In the genomic region with DNA sequence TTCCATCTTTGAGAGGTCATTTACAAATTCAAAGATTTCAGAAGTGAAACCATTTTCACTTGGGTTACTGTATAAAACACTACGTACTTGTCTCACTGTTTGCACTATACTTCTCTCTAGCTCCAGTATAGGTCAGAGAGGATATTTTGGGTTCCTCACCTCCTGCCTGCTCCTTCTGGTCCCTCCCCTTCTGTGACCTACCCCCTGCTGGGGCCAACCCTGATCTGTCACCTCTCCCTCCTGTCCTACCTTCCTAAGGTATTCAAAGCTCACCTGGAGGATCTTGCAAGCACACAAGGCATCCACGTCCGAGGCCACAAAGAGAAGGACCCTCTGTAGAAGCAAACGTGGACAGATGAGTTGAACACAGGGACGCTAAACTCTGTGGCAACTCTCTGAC, we compare ENCODE assay signal across 10 mouse cellular contexts. TPM values are rescaled to one million over a fixed set of nuclear protein-coding genes. Genes with fewer than 3 reads are reported as not detected.
DNase-seq lines count a peak whose midpoint lies in the region; ATAC-seq and TF ChIP-seq lines count a peak whose summit lies in the region.
"Had no signal": no experiment of that assay in that cellular context is flagged by ENCODE, and none has a peak within 500 bp of the region (broad histone marks: within the 10 kb centered on the region; RNA-seq: fewer than 3 reads in every experiment).

No protein-coding gene starts in this region.

- WGBS in heart, embryonic 13.5 days = 5% methylated on average over 5 of the region's 5 CpGs
- WGBS in forebrain, embryonic 14.5 days = 11% methylated on average over 5 of the region's 5 CpGs
- WGBS in liver, embryonic 14.5 days (ENCODE audit: insufficient replicate concordance) = 5% methylated on average over 5 of the region's 5 CpGs

- peak overlapping the region; percentile 95 for H3K4me2 ChIP-seq in heart, embryonic 13.5 days
- H3K4me2 ChIP-seq in forebrain, embryonic 14.5 days (ENCODE audit: low read length) = peak overlapping the region; percentile 61
- peak overlapping the region; percentile 97 for H3K4me2 ChIP-seq in liver, embryonic 14.5 days (ENCODE audit: low read depth)

- H3K4me1 ChIP-seq in heart, embryonic 13.5 days = peaks cover 27% of the 10 kb centered on the region
- peaks cover 0 to 3% of the 10 kb centered on the region in 2 experiments; a peak in 1 of 4 replicates for H3K4me1 ChIP-seq in ES-E14 (ENCODE audit: control insufficient read depth in 2 of 2, insufficient read depth in 2 of 2, low read length in 2 of 2, poor library complexity in 1 of 2)
- peaks cover 9% of the 10 kb centered on the region for H3K4me1 ChIP-seq in forebrain, embryonic 14.5 days (ENCODE audit: control insufficient read depth, insufficient read depth, low read length)
- H3K4me1 ChIP-seq in liver, embryonic 14.5 days (replicated peaks; ENCODE audit: control insufficient read depth in 2 of 2, insufficient read depth in 2 of 2, low read length in 1 of 2) = peaks cover 12 to 16% of the 10 kb centered on the region in 2 experiments; a peak in 3 of 4 replicates

- no peak for TF ChIP-seq CTCF in liver, embryonic 14.5 days (IDR thresholded peaks at IDR 0.05; ENCODE audit: low read depth)

- intact Hi-C loops in heart, postnatal 10 days (cut with DNase I) = no loop called here

- ATAC-seq in heart, embryonic 13.5 days (ENCODE audit: extremely low read depth, insufficient number of reproducible peaks, low FRiP score, low TSS enrichment) = 0 out of 2 replicates have a peak, but pooled peaks have one; percentile 15
- ATAC-seq in forebrain, embryonic 14.5 days = no peak; the same call in 1 of the 2 replicates
- ATAC-seq in liver, embryonic 14.5 days (ENCODE audit: insufficient read depth) = peak; percentile 62

- TF ChIP-seq EP300 in liver, embryonic 14.5 days (IDR thresholded peaks at IDR 0.05; ENCODE audit: low read depth) = no peak

- H3K27me3 ChIP-seq in heart, embryonic 13.5 days (replicated peaks) = no peaks in the 10 kb centered on the region
- no peaks in the 10 kb centered on the region for H3K27me3 ChIP-seq in forebrain, embryonic 14.5 days (replicated peaks; ENCODE audit: control insufficient read depth, insufficient read depth, low read length)
- H3K27me3 ChIP-seq in liver, embryonic 14.5 days (ENCODE audit: control insufficient read depth, insufficient read depth, low read length) = no peaks in the 10 kb centered on the region
- H3K27me3 ChIP-seq: Patski had no signal

- in situ Hi-C loops in ES-E14 (cut with MboI; ENCODE audit: low sequenced_read_pairs in 2 of 2, unreplicated experiment in 2 of 2) = no loop called here

- no peaks in the 10 kb centered on the region for H3K9me3 ChIP-seq in heart, embryonic 13.5 days
- H3K9me3 ChIP-seq in ES-E14 (ENCODE audit: control insufficient read depth, insufficient read depth, low read depth, low read length) = no peaks in the 10 kb centered on the region
- H3K9me3 ChIP-seq in forebrain, embryonic 14.5 days (replicated peaks; ENCODE audit: control insufficient read depth, low read length) = no peaks in the 10 kb centered on the region
- H3K9me3 ChIP-seq in liver, embryonic 14.5 days (ENCODE audit: control insufficient read depth, low read length) = no peaks in the 10 kb centered on the region

- peak overlapping the region; percentile 17; the same call in 1 of the 2 replicates for H3K27ac ChIP-seq in heart, embryonic 13.5 days (replicated peaks)
- H3K27ac ChIP-seq in ES-E14 (ENCODE audit: insufficient read depth, low read depth, low read length, poor library complexity, severe bottlenecking) = no peak overlapping the region
- no peak overlapping the region for H3K27ac ChIP-seq in forebrain, embryonic 14.5 days (ENCODE audit: low read depth, low read length)
- peak overlapping the region; percentile 52 for H3K27ac ChIP-seq in liver, embryonic 14.5 days

- H3K36me3 ChIP-seq in heart, embryonic 13.5 days = peaks cover 56% of the 10 kb centered on the region
- peaks cover 19% of the 10 kb centered on the region for H3K36me3 ChIP-seq in ES-E14 (ENCODE audit: control insufficient read depth, insufficient read depth, low read length, poor library complexity, severe bottlenecking)
- peaks cover 37% of the 10 kb centered on the region for H3K36me3 ChIP-seq in forebrain, embryonic 14.5 days (ENCODE audit: control insufficient read depth, insufficient read depth, low read length)
- peaks cover 50% of the 10 kb centered on the region for H3K36me3 ChIP-seq in liver, embryonic 14.5 days (replicated peaks; ENCODE audit: control insufficient read depth, insufficient read depth, low read depth)

- peak overlapping the region; percentile 87 for H3K9ac ChIP-seq in heart, embryonic 13.5 days
- peak overlapping the region; percentile 95 for H3K9ac ChIP-seq in ES-E14 (ENCODE audit: insufficient read depth, low read depth, low read length, poor library complexity, severe bottlenecking)
- peak overlapping the region; percentile 75 for H3K9ac ChIP-seq in forebrain, embryonic 14.5 days (ENCODE audit: low read length)
- H3K9ac ChIP-seq in liver, embryonic 14.5 days (replicated peaks) = peak overlapping the region; percentile 80

- peak overlapping the region; percentile 91 for H3K4me3 ChIP-seq in heart, embryonic 13.5 days
- H3K4me3 ChIP-seq in ES-E14 (ENCODE audit: insufficient read depth in 1 of 2, low read depth in 1 of 2, low read length in 2 of 2, poor library complexity in 1 of 2, severe bottlenecking in 1 of 2) = peak overlapping the region; percentile 83 to 87
- peak overlapping the region; percentile 68 for H3K4me3 ChIP-seq in forebrain, embryonic 14.5 days (ENCODE audit: low read depth, low read length)
- peak overlapping the region; percentile 94 to 100 for H3K4me3 ChIP-seq in liver, embryonic 14.5 days (ENCODE audit: insufficient read depth in 1 of 2, low read depth in 2 of 2, low read length in 2 of 2)

- no peak for DNase-seq in heart, postnatal 10 days
- DNase-seq in ES-E14 (ENCODE audit: low read depth, low spot score) = peak; percentile 34
- DNase-seq in forebrain, embryonic 14.5 days (ENCODE audit: low spot score) = no peak
- peak in 1 of 3 experiments; percentile 17 for DNase-seq in liver, embryonic 14.5 days (ENCODE audit: low read depth in 3 of 3, low spot score in 3 of 3)
- no peak for DNase-seq in right cerebral cortex, postnatal 25 days
- DNase-seq in c-Kit-positive CD71-positive TER-119-positive erythroid progenitor cells, embryonic 14.5 days (ENCODE audit: low spot score) = no peak
- DNase-seq in Muller cell, postnatal 12 days (ENCODE audit: inconsistent ontology term) = no peak

TF ChIP-seq in ES-E14, 5 proteins besides CTCF, POLR2A, EP300 and RAD21:
- TF ChIP-seq ZNF384 (IDR thresholded peaks at IDR 0.05; ENCODE audit: low read depth, low read length) (no peak), HCFC1 (IDR thresholded peaks at IDR 0.05; ENCODE audit: borderline replicate concordance, insufficient read depth, low read length) (no peak), CHD2 (IDR thresholded peaks at IDR 0.05; ENCODE audit: low read depth, low read length) (no peak), MAFK (IDR thresholded peaks at IDR 0.05; ENCODE audit: insufficient read depth, low read depth, low read length) (no peak), ZC3H11A (IDR thresholded peaks at IDR 0.05; ENCODE audit: borderline replicate concordance, low read depth, low read length) (no peak)
TF ChIP-seq in ES-E14: peak in this region for 0.

RNA-seq across cellular contexts. Expression of a gene that starts 0.5 kb away (rescaled TPM):
- 64.8 and 68.0 TPM in 2 replicates for polyA plus RNA-seq in heart, embryonic 13.5 days (2015; fragmentation: Nextera tagmentation; extraction: Ambion mirVana)
- 10 to 100 TPM; 65.5 to 69.2 TPM for total RNA-seq in heart, postnatal 10 days (2021)
- 49.0 and 49.2 TPM in 2 replicates for total RNA-seq in ES-E14 (2012; rRNA removed)
- 69.1 and 69.5 TPM in 2 replicates for polyA plus RNA-seq in forebrain, embryonic 14.5 days (2014; fragmentation: Nextera tagmentation; extraction: Ambion mirVana)
- polyA plus RNA-seq in liver, embryonic 14.5 days (2012; rRNA removed) = 14.6 and 19.3 TPM in 2 replicates
- polyA plus RNA-seq in liver, embryonic 14.5 days (2014; fragmentation: Nextera tagmentation; extraction: Ambion mirVana) = 29.8 and 32.3 TPM in 2 replicates

RNA-seq across cellular contexts. Expression of a gene that starts 0.8 kb away (rescaled TPM):
- polyA plus RNA-seq in heart, embryonic 13.5 days (2015; fragmentation: Nextera tagmentation; extraction: Ambion mirVana) = 34.4 and 36.1 TPM in 2 replicates
- 1 to 10 TPM; 8.6 to 9.9 TPM for total RNA-seq in heart, postnatal 10 days (2021)
- 52.5 and 53.5 TPM in 2 replicates for total RNA-seq in ES-E14 (2012; rRNA removed)
- polyA plus RNA-seq in forebrain, embryonic 14.5 days (2014; fragmentation: Nextera tagmentation; extraction: Ambion mirVana) = 30.3 and 34.1 TPM in 2 replicates
- 40.7 and 45.8 TPM in 2 replicates for polyA plus RNA-seq in liver, embryonic 14.5 days (2012; rRNA removed)
- 40.6 and 45.4 TPM in 2 replicates for polyA plus RNA-seq in liver, embryonic 14.5 days (2014; fragmentation: Nextera tagmentation; extraction: Ambion mirVana)

RNA-seq across cellular contexts. Expression of a gene that starts 25.3 kb away (rescaled TPM):
- 33.3 and 43.3 TPM in 2 replicates for polyA plus RNA-seq in heart, embryonic 13.5 days (2015; fragmentation: Nextera tagmentation; extraction: Ambion mirVana)
- 10 to 100 TPM; 20.3 to 20.8 TPM for total RNA-seq in heart, postnatal 10 days (2021)
- total RNA-seq in ES-E14 (2012; rRNA removed) = 10.5 and 14.6 TPM in 2 replicates
- polyA plus RNA-seq in forebrain, embryonic 14.5 days (2014; fragmentation: Nextera tagmentation; extraction: Ambion mirVana) = 11.2 and 15.9 TPM in 2 replicates
- polyA plus RNA-seq in liver, embryonic 14.5 days (2012; rRNA removed) = 20.5 and 23.6 TPM in 2 replicates
- 10.1 and 11.0 TPM in 2 replicates for polyA plus RNA-seq in liver, embryonic 14.5 days (2014; fragmentation: Nextera tagmentation; extraction: Ambion mirVana)

RNA-seq across cellular contexts. Expression of a gene that starts 25.4 kb away (rescaled TPM):
- not detected in 2 replicates for polyA plus RNA-seq in heart, embryonic 13.5 days (2015; fragmentation: Nextera tagmentation; extraction: Ambion mirVana)
- total RNA-seq in heart, postnatal 10 days (2021) = 1 to 10 TPM; 1.2 to 1.5 TPM
- total RNA-seq in ES-E14 (2012; rRNA removed) = 1.4 TPM in 1 of 2 replicates, not detected in the other
- not detected in 2 replicates for polyA plus RNA-seq in forebrain, embryonic 14.5 days (2014; fragmentation: Nextera tagmentation; extraction: Ambion mirVana)
- not detected in 2 replicates for polyA plus RNA-seq in liver, embryonic 14.5 days (2012; rRNA removed)
- not detected in 2 replicates for polyA plus RNA-seq in liver, embryonic 14.5 days (2014; fragmentation: Nextera tagmentation; extraction: Ambion mirVana)

RNA-seq across cellular contexts. Expression of a gene that starts 34.4 kb away (rescaled TPM):
- polyA plus RNA-seq in heart, embryonic 13.5 days (2015; fragmentation: Nextera tagmentation; extraction: Ambion mirVana) = 17.2 and 18.0 TPM in 2 replicates
- 10 to 100 TPM; 79.8 to 90.1 TPM for total RNA-seq in heart, postnatal 10 days (2021)
- 2.5 and 9.1 TPM in 2 replicates for total RNA-seq in ES-E14 (2012; rRNA removed)
- 92.0 and 98.2 TPM in 2 replicates for polyA plus RNA-seq in forebrain, embryonic 14.5 days (2014; fragmentation: Nextera tagmentation; extraction: Ambion mirVana)
- 6.5 and 6.6 TPM in 2 replicates for polyA plus RNA-seq in liver, embryonic 14.5 days (2012; rRNA removed)
- 6.1 and 6.2 TPM in 2 replicates for polyA plus RNA-seq in liver, embryonic 14.5 days (2014; fragmentation: Nextera tagmentation; extraction: Ambion mirVana)
- total RNA-seq: neutrophil, adult 5-6 weeks had no signal
- polyA plus RNA-seq: Patski had no signal

Comparison
In these comparisons a context has a peak if more than half of its experiments do, and no peak if none do; other contexts are left out.
1. H3K27ac ChIP-seq: peak in heart, embryonic 13.5 days (single experiment) and liver, embryonic 14.5 days (single experiment); none in ES-E14 (single experiment) and forebrain, embryonic 14.5 days (single experiment).
2. Peak in every context shown above with its lines, with median percentiles within 50 percentile points of each other: H3K4me2 ChIP-seq, H3K4me3 ChIP-seq and H3K9ac ChIP-seq.